Mouse (Mus musculus) heart, adult 18-20 months (tissue): ENCODE measurements around the gene Gm3404. TPM values are rescaled to one million over a fixed set of nuclear protein-coding genes. Genes with fewer than 3 reads are reported as not detected.
"Not testable (repeated sequence)": the region's sequence is repeated elsewhere in the genome, so short reads cannot be mapped to it uniquely, and the experiment has no call there.

Source experiments
- DNase-seq, 2 experiments: peaks; one replicate each; pipeline ENCODE4 v3.0.0; 2021 to 2022; ENCODE audit warnings: mixed read lengths in 1 of 2
- long read RNA-seq, 2 experiments: library from polyadenylated mRNA; stranded (forward); transcript quantifications; one replicate each; pipeline ENCODE4 v2.0.0; 2021
- total RNA-seq, 2 experiments: library from RNA; stranded (reverse); gene quantifications; 2 replicates each; pipeline ENCODE4 v1.2.3; 2021

Gene Gm3404
- not detected for total RNA-seq
- long read RNA-seq, experiment 1 = 0 reads
- long read RNA-seq, experiment 2 = 0 reads

- DNase-seq = not testable (repeated sequence)
These were observed at the start of gene Gm3404 for GRCm38 (mm10) chr5:146525501-146525900. Gene Gm3404, plus strand, starts transcription at chr5:146525801.

- peak; percentile 17 to 33 for DNase-seq
These were observed 46.0 kb upstream of the Gm3404 start for GRCm38 (mm10) chr5:146479564-146479963.

GRCm38 (mm10) chr5:146481665-146482064, 43.9 kb upstream of the Gm3404 start, which contains the start of gene Gm6408:
Gene Gm6408, plus strand, starts transcription at chr5:146481965.
- DNase-seq = not testable (repeated sequence)

- DNase-seq = peak in 1 of 2 experiments; percentile 28
These were observed 36.6 kb upstream of the Gm3404 start for GRCm38 (mm10) chr5:146488959-146489358.

- not testable (repeated sequence) for DNase-seq
These were observed 34.5 kb upstream of the Gm3404 start, which contains the start of gene Gm6370 for GRCm38 (mm10) chr5:146491063-146491462. Gene Gm6370, plus strand, starts transcription at chr5:146491363.

GRCm38 (mm10) chr5:146502099-146502498, 23.5 kb upstream of the Gm3404 start, which contains the start of gene 4930449I24Rik:
Gene 4930449I24Rik, plus strand, starts transcription at chr5:146502399.
- not testable (repeated sequence) for DNase-seq

- not testable (repeated sequence) for DNase-seq
These were observed 11.8 kb upstream of the Gm3404 start, which contains the start of gene Gm3402 for GRCm38 (mm10) chr5:146513823-146514222. Gene Gm3402, plus strand, starts transcription at chr5:146514123.

- not testable (repeated sequence) for DNase-seq
These were observed 11.7 kb downstream of the Gm3404 start, which contains the start of gene Gm3409 for GRCm38 (mm10) chr5:146537347-146537746. Gene Gm3409, plus strand, starts transcription at chr5:146537647.

- DNase-seq = not testable (repeated sequence)
These were observed 30.2 kb downstream of the Gm3404 start, which contains the start of gene Gm3415 for GRCm38 (mm10) chr5:146555836-146556235. Gene Gm3415, plus strand, starts transcription at chr5:146556136.

- no peak for DNase-seq
These were observed 38.7 kb downstream of the Gm3404 start for GRCm38 (mm10) chr5:146564259-146564658.

GRCm38 (mm10) chr5:146567054-146567453, 41.5 kb downstream of the Gm3404 start:
- no peak for DNase-seq

GRCm38 (mm10) chr5:146570179-146570578, 44.6 kb downstream of the Gm3404 start:
- DNase-seq = not testable (repeated sequence)

GRCm38 (mm10) chr5:146571830-146572734, 46.5 kb downstream of the Gm3404 start:
- peak; percentile 57 to 70 for DNase-seq

- DNase-seq = not testable (repeated sequence)
These were observed 47.1 kb downstream of the Gm3404 start for GRCm38 (mm10) chr5:146572735-146573042.

GRCm38 (mm10) chr5:146576668-146577067, 51.1 kb downstream of the Gm3404 start:
- DNase-seq = no peak

Other genes with a start within 250 kb of the Gm3404 start
- gene Wasf3, start 140.8 kb upstream of the Gm3404 start, total RNA-seq = under 1 TPM; 0.40 to 0.49 TPM
- gene Gm6408, start 43.8 kb upstream of the Gm3404 start, total RNA-seq = not detected
- not detected for gene Gm6370, start 34.4 kb upstream of the Gm3404 start, total RNA-seq
- gene 4930449I24Rik, start 23.4 kb upstream of the Gm3404 start, total RNA-seq = not detected
- not detected for gene Gm3402, start 11.7 kb upstream of the Gm3404 start, total RNA-seq
- not detected for gene Gm3409, start 11.8 kb downstream of the Gm3404 start, total RNA-seq
- gene Gm3415, start 30.3 kb downstream of the Gm3404 start, total RNA-seq = not detected
- gene Gpr12, start 59.4 kb downstream of the Gm3404 start, total RNA-seq = under 1 TPM in 1 of 2 experiments, not detected in 1; 0.30 TPM